Mouse (Mus musculus) subcutaneous adipose tissue, adult 2 months (tissue): Measurements from ENCODE around the gene 4930578G10Rik. TPM values are rescaled to one million over a fixed set of nuclear protein-coding genes. Genes with fewer than 3 reads are reported as not detected.

Experiments
- polyA plus RNA-seq: library from polyadenylated mRNA; depleted of rRNA; stranded (reverse); fragments of >200 nt; gene quantifications from 2 replicates; pipeline ENCODE4 v1.2.3, GENCODE M21; 2012; ENCODE audit warnings: low replicate concordance; rRNA removed

The 4930578G10Rik gene
- not detected in 2 replicates for polyA plus RNA-seq

DNA sequence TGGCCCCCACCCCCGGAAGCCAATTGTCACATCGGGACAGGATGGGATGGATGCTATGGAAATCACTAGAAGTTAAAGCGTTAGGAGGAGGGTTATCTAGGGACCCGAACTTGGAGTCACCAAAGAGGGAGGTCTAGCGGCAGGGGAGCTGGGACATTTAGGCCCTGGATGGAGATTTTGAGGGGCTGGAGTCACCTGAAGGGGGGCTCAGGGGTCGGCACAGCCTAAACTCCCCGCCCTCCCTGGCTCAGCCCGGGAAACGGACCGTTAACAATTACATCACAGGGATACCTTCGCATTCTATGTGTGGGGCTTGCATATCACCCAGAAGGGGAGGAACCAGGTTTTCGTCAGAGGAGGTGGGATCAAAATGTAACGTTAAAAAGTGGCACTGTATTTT, at the start of gene 4930578G10Rik:
Gene 4930578G10Rik (plus strand): TSS at position 301 of the 400 bp plus-strand sequence.

DNA sequence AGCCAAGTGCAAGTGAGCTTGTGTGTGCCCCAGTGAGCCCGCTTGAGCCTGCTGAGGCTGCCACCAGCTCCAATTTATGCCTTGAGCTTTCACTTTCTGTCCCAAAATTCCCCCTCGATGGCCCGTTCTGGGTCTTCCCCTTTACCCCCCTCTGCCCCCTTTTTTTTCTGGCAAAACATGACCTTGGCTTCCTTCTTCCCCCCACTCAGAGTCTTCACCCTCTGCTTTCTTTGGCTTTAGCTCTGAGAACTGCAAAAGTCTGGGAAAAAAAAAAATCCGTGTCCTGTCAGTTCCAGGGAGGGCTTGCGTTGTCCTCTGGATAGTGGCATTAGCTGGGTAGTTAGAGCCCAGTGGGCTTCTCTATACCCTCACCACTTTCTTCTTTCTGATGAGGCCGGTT, 21.1 kb downstream of the 4930578G10Rik start, which contains the start of gene Ccl19:
Gene Ccl19 (minus strand): TSS at position 101 of the 400 bp plus-strand sequence.

GRCm38 (mm10) chr4:42773893-42774292, 38.5 kb downstream of the 4930578G10Rik start, which contains the start of gene Ccl21a:
Ccl21a (minus strand) TSS chr4:42773993.

GRCm38 (mm10) chr4:42853788-42854187, 118.4 kb downstream of the 4930578G10Rik start, which contains the start of gene Fam205a1:
Fam205a1 (minus strand) TSS chr4:42853888.

DNA sequence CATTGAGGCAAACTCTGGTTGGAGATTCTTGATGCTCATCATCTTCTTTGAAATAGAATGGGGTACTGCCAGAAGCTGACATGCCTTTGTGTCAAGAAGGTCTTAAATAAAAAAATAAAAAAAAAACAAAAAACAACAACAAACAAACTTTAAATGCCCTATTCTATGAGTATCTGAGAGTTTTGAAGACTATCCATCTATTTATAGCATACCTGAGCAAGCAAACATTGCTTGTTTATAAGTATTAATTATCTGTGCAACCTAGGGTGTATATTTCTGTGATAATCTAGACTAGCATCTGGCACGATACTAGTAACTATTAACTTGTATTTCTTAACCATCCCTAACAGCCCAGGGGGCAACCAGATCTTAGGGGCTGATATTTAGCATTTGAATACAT, 121.3 kb downstream of the 4930578G10Rik start, which contains the start of gene Gm12394:
Gene Gm12394 (minus strand): TSS at position 101 of the 400 bp plus-strand sequence.

DNA sequence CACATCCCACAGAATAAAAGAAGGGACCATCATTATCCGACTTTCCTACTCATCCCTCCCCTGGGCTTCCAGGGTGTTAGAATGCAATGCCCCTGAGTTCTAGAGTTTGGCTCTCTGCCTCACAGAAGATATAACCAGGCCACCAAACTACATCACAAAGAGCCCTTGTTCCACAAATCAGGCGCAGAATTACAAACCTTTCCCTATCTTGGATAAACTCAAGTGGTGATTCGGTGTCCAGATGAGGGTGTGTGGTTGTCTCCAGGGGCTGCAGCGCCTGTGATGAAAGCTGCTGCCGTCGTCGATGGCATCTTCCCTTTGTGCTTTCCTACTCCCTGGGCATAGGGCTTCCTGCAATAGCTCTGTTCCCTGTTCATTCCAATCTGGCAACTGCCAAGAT, 138.8 kb downstream of the 4930578G10Rik start, which contains the start of gene Fam205c:
Gene Fam205c (minus strand): TSS at position 101 of the 400 bp plus-strand sequence.

Other genes starting within 250 kb of the 4930578G10Rik start
- 0.17 and 0.39 TPM in 2 replicates for gene Fam205a2, start 207.4 kb upstream of the 4930578G10Rik start, polyA plus RNA-seq
- 1.6 TPM in 1 of 2 replicates, not detected in the other for gene Gm10591, start 123.3 kb upstream of the 4930578G10Rik start, polyA plus RNA-seq
- gene Gm2564, start 105.8 kb upstream of the 4930578G10Rik start, polyA plus RNA-seq, result 1.3 and 1.9 TPM in 2 replicates
- gene Ccl27b, start 80.3 kb upstream of the 4930578G10Rik start, polyA plus RNA-seq, result not detected in 2 replicates
- gene Il11ra2, start 73.7 kb upstream of the 4930578G10Rik start, polyA plus RNA-seq, result 0.24 and 0.41 TPM in 2 replicates
- 2.1 and 5.2 TPM in 2 replicates for gene Ccl19, start 21.0 kb downstream of the 4930578G10Rik start, polyA plus RNA-seq
- gene Ccl21a, start 38.4 kb downstream of the 4930578G10Rik start, polyA plus RNA-seq, result 20.1 and 187 TPM in 2 replicates
- not detected in 2 replicates for gene Fam205a1, start 118.3 kb downstream of the 4930578G10Rik start, polyA plus RNA-seq
- gene Gm12394, start 121.2 kb downstream of the 4930578G10Rik start, polyA plus RNA-seq, result not detected in 2 replicates
- gene Fam205c, start 138.7 kb downstream of the 4930578G10Rik start, polyA plus RNA-seq, result not detected in 2 replicates
- gene Phf24, start 181.1 kb downstream of the 4930578G10Rik start, polyA plus RNA-seq, result 0.39 and 1.5 TPM in 2 replicates
- gene Dnajb5, start 214.3 kb downstream of the 4930578G10Rik start, polyA plus RNA-seq, result 9.8 and 24.7 TPM in 2 replicates
- gene 1700022I11Rik, start 234.1 kb downstream of the 4930578G10Rik start, polyA plus RNA-seq, result 0.11 TPM in 1 of 2 replicates, not detected in the other